Mouse (Mus musculus): ENCODE measurements around the gene Socs7. TPM values are rescaled to one million over a fixed set of nuclear protein-coding genes. Genes with fewer than 3 reads are reported as not detected.

Socs7 gene
- total RNA-seq, 2 experiments from 2014 or later, result 21.1 to 22.2 TPM

- DNase-seq (ENCODE audit: low spot score in 2 of 2), result peak; percentile 45 to 61
These were observed 23.4 kb upstream of the Socs7 start for GRCm38 (mm10) chr11:97338977-97339315.

GRCm38 (mm10) chr11:97343175-97343574 is 19.2 kb upstream of the Socs7 start:
- DNase-seq (ENCODE audit: low spot score in 2 of 2), result no peak

- DNase-seq (ENCODE audit: low spot score in 2 of 2), result peak in 1 of 2 experiments; percentile 48
These were observed 18.7 kb upstream of the Socs7 start for GRCm38 (mm10) chr11:97343619-97344018.

- DNase-seq (ENCODE audit: low spot score in 2 of 2), result no peak
These were observed 16.9 kb upstream of the Socs7 start for GRCm38 (mm10) chr11:97345446-97345845.

- no peak for DNase-seq (ENCODE audit: low spot score in 2 of 2)
These were observed 16.0 kb upstream of the Socs7 start for GRCm38 (mm10) chr11:97346383-97346782.

- no peak for DNase-seq (ENCODE audit: low spot score in 2 of 2)
These were observed 15.1 kb upstream of the Socs7 start for GRCm38 (mm10) chr11:97347291-97347690.

- DNase-seq (ENCODE audit: low spot score in 2 of 2), result peak; percentile 57 to 71
These were observed 12.3 kb upstream of the Socs7 start for GRCm38 (mm10) chr11:97350035-97350434.

GRCm38 (mm10) chr11:97352027-97352684 is 10.2 kb upstream of the Socs7 start, which contains the start of gene Gpr179:
Gene Gpr179 (minus strand): TSS chr11:97352077.
- DNase-seq (ENCODE audit: low spot score in 2 of 2), result no peak

- no peak for DNase-seq (ENCODE audit: low spot score in 2 of 2)
These were observed 9.3 kb upstream of the Socs7 start for GRCm38 (mm10) chr11:97352935-97353597.

GRCm38 (mm10) chr11:97354646-97355045 is 7.7 kb upstream of the Socs7 start:
- DNase-seq (ENCODE audit: low spot score in 2 of 2), result no peak

GRCm38 (mm10) chr11:97355247-97355646 is 7.1 kb upstream of the Socs7 start:
- no peak for DNase-seq (ENCODE audit: low spot score in 2 of 2)

- peak; percentile 79 to 80 for DNase-seq (ENCODE audit: low spot score in 2 of 2)
These were observed 4.7 kb upstream of the Socs7 start for GRCm38 (mm10) chr11:97357663-97358062.

- DNase-seq (ENCODE audit: low spot score in 2 of 2), result no peak
These were observed 245 bp downstream of the Socs7 start for GRCm38 (mm10) chr11:97362649-97362942.

- DNase-seq (ENCODE audit: low spot score in 2 of 2), result peak; percentile 49 to 50
These were observed 742 bp downstream of the Socs7 start for GRCm38 (mm10) chr11:97362943-97363643.

GRCm38 (mm10) chr11:97363644-97363995 is 1.3 kb downstream of the Socs7 start:
- DNase-seq (ENCODE audit: low spot score in 2 of 2), result peak in 1 of 2 experiments; percentile 19

GRCm38 (mm10) chr11:97365556-97365955 is 3.2 kb downstream of the Socs7 start:
- no peak for DNase-seq (ENCODE audit: low spot score in 2 of 2)

GRCm38 (mm10) chr11:97368501-97368900 is 6.2 kb downstream of the Socs7 start:
- no peak for DNase-seq (ENCODE audit: low spot score in 2 of 2)

- DNase-seq (ENCODE audit: low spot score in 2 of 2), result no peak
These were observed 8.2 kb downstream of the Socs7 start for GRCm38 (mm10) chr11:97370329-97371091.

- DNase-seq (ENCODE audit: low spot score in 2 of 2), result no peak
These were observed 10.0 kb downstream of the Socs7 start for GRCm38 (mm10) chr11:97372159-97372864.

- DNase-seq (ENCODE audit: low spot score in 2 of 2), result no peak
These were observed 11.1 kb downstream of the Socs7 start for GRCm38 (mm10) chr11:97373402-97373801.

- DNase-seq (ENCODE audit: low spot score in 2 of 2), result no peak
These were observed 17.7 kb downstream of the Socs7 start for GRCm38 (mm10) chr11:97380036-97380435.

All from adrenal gland, adult 18-20 months (tissue).